Mouse (Mus musculus): ENCODE results near the gene Nmt1.

DNA sequence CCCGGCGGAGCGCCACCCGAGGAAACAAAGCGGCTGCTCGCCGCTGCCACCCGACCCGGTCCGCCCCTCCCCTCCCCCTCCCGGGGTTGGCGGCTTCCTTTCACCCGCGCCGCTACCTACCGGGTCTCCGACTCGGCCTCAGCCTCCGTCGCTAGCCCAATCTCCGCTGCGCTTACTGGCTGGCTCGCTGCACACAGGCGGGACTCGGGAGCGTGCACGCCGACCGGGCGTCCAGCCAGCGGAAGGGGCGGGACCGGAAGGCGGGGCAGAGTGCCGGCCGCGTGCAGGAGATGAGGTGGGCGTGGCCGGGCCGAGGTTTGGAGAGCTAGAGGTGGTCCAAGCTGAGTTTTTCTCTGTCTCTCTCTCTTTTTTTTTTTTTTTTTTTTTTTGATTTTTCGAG lies 11.1 kb upstream of the Nmt1 start:
- no peak for TF ChIP-seq CTCF (IDR thresholded peaks at IDR 0.05; ENCODE audit: low read depth, low read length)
- peak; percentile 47 for TF ChIP-seq POLR2A (IDR thresholded peaks at IDR 0.05; ENCODE audit: insufficient read depth, low read length)

Data from ES-Bruce4 (cell line).